Mouse (Mus musculus) stomach, embryonic 15.5 days (tissue): ENCODE results near the gene Tmem144. TPM values are rescaled to one million over a fixed set of nuclear protein-coding genes. Genes with fewer than 3 reads are reported as not detected.

ENCODE experiments used
- ATAC-seq: fragments of 200-750 bp; cut with Nextera tagmentation; 2 replicates; pipeline ENCODE4 v1.8.0; 2017; ENCODE audit warnings: low read depth, moderate number of reproducible peaks, moderate TSS enrichment; ENCODE audit not compliant: insufficient read depth, low FRiP score
- H3K27ac ChIP-seq: fragments of 300-500 bp; sonication (generic); 2 replicates; pipeline ENCODE4 v1.5.1; 2015; ENCODE audit warnings: mild to moderate bottlenecking, inconsistent platforms
- H3K27me3 ChIP-seq: fragments of 300-500 bp; sonication (generic); replicated peaks from 2 replicates; pipeline ENCODE4 v1.6.1; 2015; ENCODE audit warnings: inconsistent platforms
- H3K36me3 ChIP-seq: fragments of 300-500 bp; sonication (generic); 2 replicates; pipeline ENCODE4 v1.6.1; 2015; ENCODE audit warnings: inconsistent platforms
- H3K4me1 ChIP-seq: fragments of 300-500 bp; sonication (generic); 2 replicates; pipeline ENCODE4 v1.6.1; 2015; ENCODE audit warnings: inconsistent platforms
- H3K4me2 ChIP-seq: fragments of 300-500 bp; sonication (generic); 2 replicates; pipeline ENCODE4 v1.6.1; 2015; ENCODE audit warnings: mild to moderate bottlenecking, inconsistent platforms
- H3K4me3 ChIP-seq: fragments of 300-500 bp; sonication (generic); replicated peaks from 2 replicates; pipeline ENCODE4 v1.5.1; 2015; ENCODE audit warnings: inconsistent platforms
- H3K9ac ChIP-seq: fragments of 300-500 bp; sonication (generic); 2 replicates; pipeline ENCODE4 v1.6.1; 2015; ENCODE audit warnings: inconsistent platforms
- H3K9me3 ChIP-seq: fragments of 300-500 bp; sonication (generic); 2 replicates; pipeline ENCODE4 v1.6.1; 2016; ENCODE audit warnings: inconsistent platforms
- WGBS: fragments of 180-500 bp; shearing (Covaris S2); methylation state at CpG from one replicate; pipeline ENCODE4 v1.1.7; 2015; 5-methylcytosine and 5-hydroxymethylcytosine counted together
- polyA plus RNA-seq: library from polyadenylated mRNA; unstranded; fragments of >200 nt; fragmentation: Nextera tagmentation; extraction: Ambion mirVana; gene quantifications from 2 replicates; pipeline ENCODE4 v1.2.1, GENCODE M21; 2015

Gene Tmem144
- polyA plus RNA-seq = 3.6 and 4.4 TPM in 2 replicates

- Histone ChIP-seq H3K9me3 (no peaks in the 10 kb centered on the region), H3K27ac (no peak within 1 kb of the TSS), H3K36me3 (no peaks in the 10 kb centered on the region), H3K4me3 (no peak within 1 kb of the TSS), H3K4me1 (no peaks in the 10 kb centered on the region), H3K4me2 (no peak within 1 kb of the TSS), H3K27me3 (no peaks in the 10 kb centered on the region), H3K9ac (no peak within 1 kb of the TSS)
- ATAC-seq = no peak
- WGBS = 66% methylated on average over 8 of the region's 8 CpGs
These were observed at the start of gene Tmem144 for GRCm38 (mm10) chr3:79852654-79853166. Gene Tmem144 (minus strand): TSS chr3:79852773.

- no peaks in the 10 kb centered on the region for H3K9me3 ChIP-seq
- H3K27ac ChIP-seq = no peak overlapping the region
- H3K4me3 ChIP-seq = no peak overlapping the region
- no peak for ATAC-seq
- no peak overlapping the region for H3K4me2 ChIP-seq
- WGBS = 89% methylated on average over 4 of the region's 4 CpGs
- peaks cover 11% of the 10 kb centered on the region; the same call in 1 of the 2 replicates for H3K4me1 ChIP-seq
- no peaks in the 10 kb centered on the region for H3K27me3 ChIP-seq
- H3K36me3 ChIP-seq = no peaks in the 10 kb centered on the region
- no peak overlapping the region for H3K9ac ChIP-seq
These were observed 49.2 kb upstream of the Tmem144 start for GRCm38 (mm10) chr3:79901734-79902133.

DNA sequence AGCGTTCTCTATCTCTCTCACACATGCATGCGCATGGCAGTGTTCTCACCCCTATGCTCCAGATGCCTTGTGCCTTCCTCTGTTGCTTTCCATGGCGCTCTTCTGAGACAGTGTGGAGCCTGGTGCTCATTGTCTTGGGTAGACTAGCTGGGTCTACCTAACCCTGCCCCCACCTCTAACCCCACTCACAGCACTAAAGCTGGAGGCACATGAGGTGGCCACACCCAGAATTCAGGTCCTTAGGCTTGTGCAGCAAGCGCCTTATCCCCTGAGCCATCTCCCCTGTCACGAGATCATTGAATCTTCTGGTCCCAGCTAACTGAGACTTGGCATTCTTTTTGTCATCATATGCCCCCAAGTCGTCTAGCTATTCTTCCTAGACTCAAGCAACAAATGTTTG is 48.7 kb upstream of the Tmem144 start:
- WGBS = 86% methylated on average over 6 of the region's 6 CpGs
- Histone ChIP-seq H3K4me3 (no peak overlapping the region), H3K27ac (no peak overlapping the region), H3K9me3 (no peaks in the 10 kb centered on the region), H3K27me3 (no peaks in the 10 kb centered on the region), H3K9ac (no peak overlapping the region), H3K4me2 (no peak overlapping the region), H3K4me1 (peaks cover 11% of the 10 kb centered on the region; the same call in 1 of the 2 replicates), H3K36me3 (no peaks in the 10 kb centered on the region)
- ATAC-seq = no peak

GRCm38 (mm10) chr3:79900502-79900901 is 47.9 kb upstream of the Tmem144 start:
- no peak for ATAC-seq

DNA sequence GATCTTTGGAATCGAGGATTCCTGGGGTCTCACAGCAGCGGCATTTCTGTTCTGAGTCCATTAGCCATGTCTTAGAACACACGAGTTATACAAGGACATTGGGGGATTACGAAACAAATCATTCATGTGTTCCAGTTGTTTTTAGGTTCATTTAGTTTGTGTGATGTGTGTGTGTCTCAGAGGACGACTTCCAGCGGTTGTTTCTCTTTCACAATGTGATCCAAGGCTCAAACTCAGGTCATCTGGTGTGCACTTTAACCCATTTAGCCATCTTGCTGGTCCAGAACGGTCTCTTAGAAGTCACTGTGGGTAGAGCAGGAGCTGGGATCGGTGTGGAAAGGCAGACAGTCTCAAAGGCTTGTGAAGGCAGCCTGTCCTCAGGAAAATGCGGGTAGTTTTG is 47.3 kb upstream of the Tmem144 start:
- ATAC-seq = no peak
- no peak overlapping the region for H3K4me3 ChIP-seq
- WGBS = 85% methylated on average over 9 of the region's 9 CpGs
- no peaks in the 10 kb centered on the region for H3K9me3 ChIP-seq
- no peak overlapping the region for H3K9ac ChIP-seq
- H3K4me2 ChIP-seq = no peak overlapping the region
- no peaks in the 10 kb centered on the region for H3K36me3 ChIP-seq
- peaks cover 11% of the 10 kb centered on the region; the same call in 1 of the 2 replicates for H3K4me1 ChIP-seq
- no peak overlapping the region for H3K27ac ChIP-seq
- no peaks in the 10 kb centered on the region for H3K27me3 ChIP-seq

More at GRCm38 (mm10) chr3:79900502-79900901, 47.9 kb upstream of the Tmem144 start:
- no peak overlapping the region for H3K9ac ChIP-seq
- H3K27ac ChIP-seq = no peak overlapping the region
- H3K27me3 ChIP-seq = no peaks in the 10 kb centered on the region
- H3K4me1 ChIP-seq = peaks cover 11% of the 10 kb centered on the region; the same call in 1 of the 2 replicates
- no peak overlapping the region for H3K4me3 ChIP-seq
- H3K36me3 ChIP-seq = no peaks in the 10 kb centered on the region
- no peak overlapping the region for H3K4me2 ChIP-seq
- 94% methylated on average over 2 of the region's 2 CpGs for WGBS
- H3K9me3 ChIP-seq = no peaks in the 10 kb centered on the region

DNA sequence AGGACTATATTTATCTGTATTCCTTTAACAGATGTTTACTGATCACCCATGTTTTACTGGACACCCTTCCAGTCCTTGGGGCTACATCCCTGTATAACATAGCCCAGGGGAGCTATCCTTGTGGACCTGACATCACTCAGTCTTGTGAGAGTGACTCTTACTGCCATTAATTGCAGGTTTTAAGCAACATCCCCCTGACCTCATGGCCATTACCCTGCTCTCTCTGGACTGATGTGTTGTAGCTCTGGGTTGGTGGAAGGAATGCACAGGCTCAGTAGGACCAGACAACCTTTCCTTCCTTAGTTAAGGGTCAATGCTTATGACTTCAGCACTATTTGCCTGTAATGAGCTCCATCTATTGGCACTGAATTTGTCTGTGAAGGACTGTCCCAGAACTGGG is 45.9 kb upstream of the Tmem144 start:
- ATAC-seq = no peak
- H3K27me3 ChIP-seq = no peaks in the 10 kb centered on the region
- no peak overlapping the region for H3K9ac ChIP-seq

GRCm38 (mm10) chr3:79897534-79898370 is 45.2 kb upstream of the Tmem144 start:
- H3K9ac ChIP-seq = no peak overlapping the region
- no peak overlapping the region for H3K27ac ChIP-seq
- no peaks in the 10 kb centered on the region for H3K36me3 ChIP-seq
- 61% methylated on average over 13 of the region's 13 CpGs for WGBS
- H3K4me2 ChIP-seq = no peak overlapping the region
- no peaks in the 10 kb centered on the region for H3K4me1 ChIP-seq
- H3K4me3 ChIP-seq = no peak overlapping the region
- H3K27me3 ChIP-seq = no peaks in the 10 kb centered on the region
- no peaks in the 10 kb centered on the region for H3K9me3 ChIP-seq
- ATAC-seq = no peak

More for the DNA sequence above, 45.9 kb upstream of the Tmem144 start:
- Histone ChIP-seq H3K4me2 (no peak overlapping the region), H3K4me3 (no peak overlapping the region), H3K27ac (no peak overlapping the region), H3K4me1 (0 out of 2 replicates have a peak, but pooled peaks cover 2% of the 10 kb centered on the region), H3K9me3 (no peaks in the 10 kb centered on the region), H3K36me3 (no peaks in the 10 kb centered on the region)

GRCm38 (mm10) chr3:79887966-79888365 is 35.4 kb upstream of the Tmem144 start:
- no peak for ATAC-seq
- no peaks in the 10 kb centered on the region for H3K9me3 ChIP-seq
- H3K9ac ChIP-seq = no peak overlapping the region
- no peaks in the 10 kb centered on the region for H3K36me3 ChIP-seq
- H3K4me2 ChIP-seq = peak overlapping the region; percentile 60
- H3K4me3 ChIP-seq = peak overlapping the region; percentile 39
- H3K27ac ChIP-seq = no peak overlapping the region
- 83% methylated on average over 2 of the region's 2 CpGs for WGBS
- no peaks in the 10 kb centered on the region for H3K27me3 ChIP-seq
- peaks cover 22% of the 10 kb centered on the region for H3K4me1 ChIP-seq

DNA sequence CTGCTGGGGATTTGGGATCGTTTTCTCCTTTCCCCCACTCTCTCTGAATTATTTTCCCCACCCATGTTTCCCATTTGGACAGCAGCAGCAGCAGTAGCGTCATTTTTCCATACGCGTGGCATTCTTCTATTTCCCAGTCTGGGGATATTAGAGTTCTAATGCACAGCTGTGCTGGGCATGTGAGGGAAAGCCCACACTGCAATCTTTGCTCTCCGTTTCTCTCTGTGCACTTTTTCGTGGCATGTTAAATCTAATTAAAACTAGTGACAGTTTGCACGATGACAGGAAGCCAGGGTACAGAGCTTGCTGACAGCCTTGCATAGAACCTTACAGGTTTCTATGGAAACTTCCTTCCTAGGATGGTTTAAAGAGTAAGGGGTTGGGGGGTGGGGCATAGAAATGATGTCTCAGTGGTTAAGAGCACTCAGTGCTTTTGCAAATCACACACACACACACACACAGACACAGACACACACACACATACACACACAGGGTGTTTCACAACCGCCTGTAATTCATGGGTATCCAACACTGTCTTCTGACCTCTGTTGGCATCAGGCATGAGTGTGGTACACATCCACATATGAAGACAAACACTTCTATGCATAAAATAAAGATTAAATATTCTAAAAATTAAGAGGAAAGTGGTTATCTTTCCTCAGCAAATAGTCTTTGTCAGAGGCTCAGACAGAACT is 34.7 kb upstream of the Tmem144 start:
- no peak for ATAC-seq
- Histone ChIP-seq H3K36me3 (no peaks in the 10 kb centered on the region), H3K27ac (peak overlapping the region; percentile 82; the same call in 1 of the 2 replicates), H3K9me3 (no peaks in the 10 kb centered on the region), H3K4me3 (peak overlapping the region; percentile 39), H3K4me1 (peaks cover 22% of the 10 kb centered on the region), H3K27me3 (no peaks in the 10 kb centered on the region), H3K4me2 (peak overlapping the region; percentile 60), H3K9ac (no peak overlapping the region)
- WGBS = 45% methylated on average over 8 of the region's 8 CpGs

DNA sequence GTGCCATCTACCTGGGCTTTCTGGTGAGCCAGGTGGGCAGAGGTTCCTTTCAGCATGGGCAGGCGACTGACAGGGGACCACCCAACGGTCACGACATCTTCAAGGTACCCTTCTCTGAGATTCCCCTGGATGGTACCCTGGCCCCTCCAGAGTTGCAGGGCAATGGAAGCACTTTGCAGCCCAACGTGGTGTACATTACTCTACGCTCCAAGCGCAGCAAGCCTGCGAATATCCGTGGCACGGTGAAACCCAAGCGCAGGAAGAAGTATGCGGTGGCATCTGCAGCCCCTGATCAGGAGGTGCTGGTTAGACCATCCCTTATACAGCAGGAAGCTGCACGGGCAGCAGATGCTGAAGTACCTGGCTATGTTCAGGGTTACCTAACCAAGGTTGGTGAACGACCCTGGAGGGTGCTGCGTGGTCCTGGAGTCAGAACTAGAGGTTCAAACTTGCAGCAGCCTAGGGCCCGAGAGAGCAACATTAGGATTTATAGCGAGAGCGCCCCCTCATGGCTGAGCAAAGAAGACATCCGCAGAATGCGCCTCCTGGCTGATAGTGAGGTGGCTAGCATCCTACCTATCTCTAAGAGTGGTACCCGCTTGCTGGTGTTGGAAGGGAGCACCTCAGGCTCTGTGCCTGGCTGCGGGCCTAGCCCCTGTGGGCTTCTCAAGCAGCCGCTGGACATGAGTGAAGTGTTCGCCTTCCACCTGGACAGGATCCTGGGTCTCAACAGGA is 34.0 kb upstream of the Tmem144 start:
- H3K4me2 ChIP-seq = peak overlapping the region; percentile 60
- peaks cover 22% of the 10 kb centered on the region for H3K4me1 ChIP-seq
- H3K9me3 ChIP-seq = no peaks in the 10 kb centered on the region
- no peak overlapping the region; the same call in 1 of the 2 replicates for H3K9ac ChIP-seq
- WGBS = 54% methylated on average over 23 of the region's 23 CpGs
- H3K36me3 ChIP-seq = no peaks in the 10 kb centered on the region
- H3K27me3 ChIP-seq = no peaks in the 10 kb centered on the region
- H3K4me3 ChIP-seq = peak overlapping the region; percentile 39
- H3K27ac ChIP-seq = peak overlapping the region; percentile 82
- peak; percentile 49; the same call in 1 of the 2 replicates for ATAC-seq

- 5% methylated on average over 19 of the region's 19 CpGs for WGBS
- H3K4me1 ChIP-seq = peaks cover 22% of the 10 kb centered on the region
- H3K9me3 ChIP-seq = no peaks in the 10 kb centered on the region
- no peaks in the 10 kb centered on the region for H3K27me3 ChIP-seq
- H3K4me2 ChIP-seq = peak overlapping the region; percentile 60
- H3K9ac ChIP-seq = peak overlapping the region; percentile 13; the same call in 1 of the 2 replicates
- peak overlapping the region; percentile 39 for H3K4me3 ChIP-seq
- peak; percentile 85 for ATAC-seq
- no peaks in the 10 kb centered on the region for H3K36me3 ChIP-seq
- H3K27ac ChIP-seq = peak overlapping the region; percentile 82
These were observed 33.2 kb upstream of the Tmem144 start for GRCm38 (mm10) chr3:79885686-79886356.
